Mouse (Mus musculus): ENCODE measurements around the gene Tmbim7.
A peak's percentile ranks its signal among the peaks of the same experiment; 100 is the strongest.
"Not testable (repeated sequence)": the region's sequence is repeated elsewhere in the genome, so short reads cannot be mapped to it uniquely, and the experiment has no call there.

Tmbim7 gene

DNA sequence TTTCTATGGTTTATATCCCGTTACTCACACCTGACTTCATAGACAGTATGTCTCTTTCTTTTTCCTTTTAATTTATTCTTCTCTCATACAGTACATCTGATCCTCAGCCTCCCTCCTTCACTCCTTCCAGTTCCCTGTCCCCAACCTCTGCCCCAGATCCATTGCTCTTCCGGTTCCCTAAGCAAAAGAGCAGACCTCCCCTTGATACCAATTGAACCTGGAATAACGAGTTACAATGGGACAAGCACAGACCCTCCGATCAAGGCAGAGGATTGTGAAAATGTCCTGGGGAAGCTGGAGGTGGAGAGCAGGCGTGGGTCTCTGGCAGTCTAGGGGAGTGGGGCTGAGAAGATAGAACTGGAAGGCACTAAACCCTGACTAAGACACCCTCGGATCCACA is at the start of gene Tmbim7:
Tmbim7 (plus strand) TSS at position 301 of the 400 bp plus-strand sequence.
- DNase-seq (ENCODE audit: low spot score): no peak

DNA sequence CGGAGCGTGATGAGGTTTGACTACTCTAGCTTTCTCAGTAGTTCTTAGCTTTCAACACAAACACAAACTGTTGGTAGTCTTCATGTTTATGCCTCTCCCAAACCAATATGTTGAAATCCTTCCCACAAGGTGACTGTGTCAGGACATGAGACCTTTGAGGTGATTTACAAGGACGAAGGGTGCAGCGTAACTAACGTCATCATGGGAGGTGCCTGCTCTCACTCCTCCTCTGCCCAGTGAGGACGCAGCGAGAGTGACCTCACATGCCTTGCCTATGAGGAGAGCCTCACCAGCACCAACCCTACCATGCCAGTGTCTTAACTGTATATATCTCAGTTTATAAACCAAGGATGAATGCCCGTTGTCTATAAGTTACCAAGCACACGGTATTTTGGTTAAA is 43.9 kb upstream of the Tmbim7 start:
- no peak for DNase-seq (ENCODE audit: low spot score)

DNA sequence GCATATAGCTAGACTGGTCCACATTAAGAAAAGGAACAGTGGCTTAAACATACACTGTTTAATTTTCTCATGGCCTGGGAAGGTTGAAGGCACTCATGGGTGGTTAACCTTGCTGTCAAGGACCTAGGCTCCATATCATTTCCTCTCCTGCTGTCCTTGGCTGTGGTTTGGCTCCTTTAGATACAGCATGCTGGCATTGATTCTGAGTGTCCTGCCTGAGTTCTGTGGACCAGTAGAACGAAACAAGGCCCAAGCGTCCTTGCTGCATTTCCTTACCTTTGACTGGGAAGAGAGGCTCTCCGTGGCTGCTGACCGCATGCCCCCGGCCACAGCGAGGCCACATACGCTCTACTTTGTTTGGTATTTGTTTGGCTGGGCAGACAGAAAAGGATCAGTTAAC is 41.7 kb upstream of the Tmbim7 start:
- no peak for DNase-seq (ENCODE audit: low spot score)

DNA sequence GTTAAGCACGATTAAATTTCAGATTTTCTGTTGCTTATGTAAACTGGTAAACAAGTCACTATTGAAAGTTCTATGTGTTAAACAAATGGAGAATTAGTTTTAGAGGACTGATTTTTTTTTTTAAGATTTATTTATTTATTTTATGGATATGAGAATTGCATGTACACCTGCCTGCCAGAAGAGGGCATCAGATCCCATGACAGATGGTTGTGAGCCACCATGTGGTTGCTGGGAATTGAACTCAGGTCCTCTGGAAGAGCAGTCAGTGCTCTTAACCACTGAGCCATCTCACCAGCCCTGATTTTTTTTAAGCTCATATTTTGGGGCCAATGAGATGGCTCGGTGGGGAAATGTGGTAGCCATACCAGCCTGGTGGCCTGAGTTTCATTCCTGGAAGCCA is 39.1 kb upstream of the Tmbim7 start:
- not testable (repeated sequence) for DNase-seq (ENCODE audit: low spot score)

DNA sequence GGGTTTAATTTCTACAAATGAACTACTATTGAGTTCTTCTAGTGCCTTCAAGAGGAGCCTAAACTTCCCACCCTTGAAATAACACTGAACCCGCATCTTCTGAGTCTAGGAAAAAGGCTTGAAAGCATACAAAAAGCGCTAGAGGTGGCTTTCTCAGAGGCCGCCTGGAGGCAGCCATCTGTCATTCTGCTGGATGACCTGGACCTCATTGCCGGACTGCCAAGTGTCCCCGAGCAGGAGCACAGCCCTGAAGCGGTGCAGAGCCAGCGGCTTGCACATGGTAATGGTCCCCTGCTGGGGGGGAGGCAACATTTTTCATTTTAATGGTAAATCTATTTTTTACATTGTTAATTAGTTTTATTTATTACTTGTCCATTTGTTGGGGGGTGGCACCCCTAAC is 30.5 kb upstream of the Tmbim7 start:
- no peak for DNase-seq (ENCODE audit: low spot score)

DNA sequence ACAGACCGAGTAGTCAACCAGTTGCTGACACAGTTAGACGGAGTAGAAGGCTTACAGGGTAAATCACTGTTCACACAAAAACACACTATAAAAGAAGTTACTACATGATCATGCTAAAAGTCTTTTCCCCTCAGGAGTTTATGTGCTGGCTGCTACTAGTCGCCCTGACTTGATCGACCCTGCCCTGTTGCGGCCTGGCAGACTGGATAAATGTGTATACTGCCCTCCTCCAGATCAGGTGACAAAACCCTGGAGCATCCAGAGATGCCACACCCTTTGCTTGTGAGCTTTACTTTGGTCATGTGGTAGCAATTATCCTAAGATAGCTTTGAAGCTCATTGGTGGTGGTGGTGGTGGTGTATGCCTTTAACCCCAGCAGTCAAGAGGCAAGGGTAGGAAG is 20.9 kb upstream of the Tmbim7 start:
- no peak for DNase-seq (ENCODE audit: low spot score)

DNA sequence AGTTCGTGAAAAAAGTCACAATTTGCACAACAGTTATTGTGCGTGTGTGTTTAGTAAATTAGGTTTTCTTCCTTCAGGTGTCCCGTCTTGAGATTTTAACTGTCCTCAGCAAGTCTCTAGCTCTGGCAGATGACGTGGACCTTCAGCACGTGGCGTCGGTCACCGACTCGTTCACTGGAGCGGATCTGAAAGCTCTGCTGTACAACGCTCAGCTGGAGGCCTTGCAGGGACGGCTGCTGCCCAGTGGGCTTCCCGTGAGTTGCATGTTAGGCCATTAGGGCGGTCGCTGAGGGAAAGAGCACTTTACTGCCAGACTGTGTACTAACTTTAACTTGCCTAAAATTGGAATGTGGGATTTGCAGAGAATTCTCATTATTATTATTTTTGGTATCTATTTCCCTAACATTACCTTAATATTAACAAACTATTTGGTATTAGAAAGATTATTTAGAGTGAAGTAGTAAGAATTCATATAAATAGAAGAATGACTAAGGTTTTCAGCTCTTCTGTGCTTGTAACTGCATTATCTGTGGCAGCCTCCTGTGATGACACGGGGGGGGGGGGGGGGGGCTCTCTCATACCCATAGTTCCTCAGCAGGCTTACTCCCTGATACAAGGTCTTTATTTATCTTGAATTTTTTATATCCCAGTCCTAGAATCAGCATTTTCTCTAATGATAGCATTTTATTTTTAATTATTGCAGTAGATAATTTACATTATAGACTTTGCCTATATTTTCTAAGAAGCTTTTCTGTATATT is 19.3 kb upstream of the Tmbim7 start:
- DNase-seq (ENCODE audit: low spot score): no peak

DNA sequence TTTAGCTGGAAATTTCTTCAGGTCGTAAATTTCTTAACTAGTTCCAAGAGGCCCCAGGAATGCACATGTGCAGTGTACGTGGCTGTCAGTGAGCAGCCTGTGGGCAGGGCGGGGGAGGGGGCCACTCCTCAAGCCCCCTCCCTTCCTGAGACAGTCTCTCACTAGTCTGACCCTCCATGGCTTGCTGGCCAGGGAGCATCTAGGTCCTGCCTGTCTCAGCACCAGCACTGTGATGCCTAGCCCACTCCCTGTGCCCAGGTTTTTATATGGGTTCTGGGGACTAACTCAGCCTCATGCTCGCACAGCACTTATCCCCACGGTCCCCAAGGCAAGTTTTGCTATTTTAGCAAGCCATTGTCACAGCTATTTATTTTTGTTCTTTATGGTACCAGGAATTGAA is 18.7 kb upstream of the Tmbim7 start:
- DNase-seq (ENCODE audit: low spot score): no peak

DNA sequence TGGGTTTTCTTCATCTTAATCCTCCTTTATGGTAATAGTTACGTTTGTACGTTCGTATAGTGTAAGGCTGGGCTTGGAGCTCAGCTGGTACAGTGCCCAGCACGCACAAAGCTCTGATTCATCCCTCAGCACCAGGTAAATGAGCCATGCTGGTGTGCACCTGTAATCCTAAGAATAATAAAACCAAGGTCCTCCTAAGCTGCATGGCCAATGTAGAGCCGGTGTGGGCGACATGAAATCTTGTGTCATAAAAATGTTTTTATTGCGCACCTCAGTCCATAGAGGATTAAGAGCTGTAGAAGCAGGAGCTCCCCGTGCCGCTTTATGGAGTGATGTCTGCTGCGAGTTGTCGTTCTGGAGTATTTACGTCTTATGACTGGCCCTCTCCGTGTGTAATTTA is 17.7 kb upstream of the Tmbim7 start:
- no peak for DNase-seq (ENCODE audit: low spot score)

DNA sequence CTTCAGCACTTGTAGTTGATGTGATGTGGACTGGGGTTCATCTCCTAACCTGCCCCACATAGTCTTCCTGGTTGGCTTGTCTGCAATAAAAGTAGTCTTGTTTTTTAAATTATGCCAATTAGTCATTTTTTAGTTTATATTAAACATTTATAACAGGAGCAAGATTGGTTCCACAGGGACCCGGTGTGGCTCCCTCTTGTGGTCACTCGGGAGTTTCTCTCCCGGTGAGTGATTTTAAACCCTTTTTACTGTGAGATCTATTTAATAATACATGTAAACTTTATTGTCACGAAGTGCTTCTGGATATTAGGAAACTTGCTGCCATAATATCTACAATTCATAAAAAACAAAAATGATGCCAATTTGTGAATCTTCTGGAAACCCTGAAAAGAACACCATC is 17.0 kb upstream of the Tmbim7 start:
- DNase-seq (ENCODE audit: low spot score): no peak

DNA sequence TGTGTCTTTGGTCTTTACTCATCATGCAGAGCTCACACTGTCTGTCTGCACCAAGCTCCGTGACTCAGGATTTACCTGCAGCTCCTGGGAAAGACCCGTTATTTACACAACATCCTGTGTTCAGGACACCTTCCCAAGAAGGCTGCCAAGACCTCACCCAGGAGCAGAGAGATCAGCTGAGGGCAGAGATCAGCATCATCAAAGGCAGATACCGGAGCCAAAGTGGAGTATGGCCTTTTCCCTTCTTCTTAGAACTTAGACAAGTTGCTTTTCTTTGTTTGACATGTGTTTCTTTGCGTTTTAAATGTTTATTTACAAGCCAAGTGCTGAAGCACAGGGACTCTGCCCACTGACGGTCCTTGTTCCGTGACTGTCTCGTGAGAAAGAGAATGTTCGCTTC is 15.7 kb upstream of the Tmbim7 start:
- DNase-seq (ENCODE audit: low spot score): no peak

DNA sequence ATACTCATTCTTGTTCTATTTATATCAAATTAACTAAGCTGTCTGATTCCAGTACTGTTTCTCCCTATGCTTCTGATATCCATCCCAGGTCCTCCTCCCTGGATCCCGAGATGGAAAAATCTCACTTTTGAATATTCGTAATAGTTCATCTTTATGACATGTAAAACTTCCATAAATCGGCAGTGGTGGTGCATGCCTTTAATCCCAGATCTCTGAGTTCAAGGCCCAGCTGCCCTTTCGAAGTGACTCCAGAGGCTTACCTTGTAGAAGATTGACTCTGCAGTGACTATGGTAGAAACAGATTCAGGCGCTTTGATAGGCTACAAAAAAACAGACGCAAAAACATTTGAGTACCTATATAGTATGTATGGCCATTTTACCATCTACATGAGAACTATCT is 6.4 kb upstream of the Tmbim7 start:
- DNase-seq (ENCODE audit: low spot score): no peak

DNA sequence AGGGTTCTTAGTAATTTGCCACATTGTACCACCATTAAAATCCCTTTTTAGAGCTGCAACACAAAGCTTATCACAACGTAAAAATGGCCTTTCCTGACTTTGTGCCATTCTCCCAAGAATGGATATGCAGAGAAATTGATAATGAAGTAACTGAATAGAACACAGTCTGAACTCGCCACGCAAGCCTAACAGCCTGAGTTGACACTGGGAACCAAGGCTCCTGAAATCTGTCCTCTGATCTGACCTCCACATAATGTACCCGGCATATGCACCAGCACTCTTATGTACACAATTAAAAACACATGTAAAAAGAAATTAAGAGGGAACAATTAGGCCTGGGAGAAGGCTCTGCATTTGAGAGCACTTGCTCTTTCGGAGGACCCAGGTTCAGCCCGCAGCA is 5.7 kb upstream of the Tmbim7 start:
- DNase-seq (ENCODE audit: low spot score): no peak

DNA sequence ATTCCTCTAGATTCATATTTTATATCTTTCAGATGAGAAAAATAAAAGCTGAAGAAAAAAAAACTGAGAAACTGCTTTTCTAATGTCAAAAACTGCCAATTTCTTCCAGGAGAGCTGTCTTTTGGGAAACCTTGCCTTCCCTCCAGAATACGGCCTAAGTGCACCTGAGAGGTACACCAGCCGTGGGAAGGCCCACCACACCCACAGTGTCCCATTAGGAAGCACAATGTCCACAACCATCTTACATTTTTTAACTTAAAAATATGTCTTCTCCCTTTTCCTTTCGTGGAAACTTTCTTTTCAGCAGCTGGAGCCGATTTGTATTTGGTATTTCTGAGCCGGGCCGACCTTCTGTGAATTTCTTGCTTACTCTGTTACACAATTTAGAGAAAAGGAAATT is 4.4 kb upstream of the Tmbim7 start:
- DNase-seq (ENCODE audit: low spot score): no peak

DNA sequence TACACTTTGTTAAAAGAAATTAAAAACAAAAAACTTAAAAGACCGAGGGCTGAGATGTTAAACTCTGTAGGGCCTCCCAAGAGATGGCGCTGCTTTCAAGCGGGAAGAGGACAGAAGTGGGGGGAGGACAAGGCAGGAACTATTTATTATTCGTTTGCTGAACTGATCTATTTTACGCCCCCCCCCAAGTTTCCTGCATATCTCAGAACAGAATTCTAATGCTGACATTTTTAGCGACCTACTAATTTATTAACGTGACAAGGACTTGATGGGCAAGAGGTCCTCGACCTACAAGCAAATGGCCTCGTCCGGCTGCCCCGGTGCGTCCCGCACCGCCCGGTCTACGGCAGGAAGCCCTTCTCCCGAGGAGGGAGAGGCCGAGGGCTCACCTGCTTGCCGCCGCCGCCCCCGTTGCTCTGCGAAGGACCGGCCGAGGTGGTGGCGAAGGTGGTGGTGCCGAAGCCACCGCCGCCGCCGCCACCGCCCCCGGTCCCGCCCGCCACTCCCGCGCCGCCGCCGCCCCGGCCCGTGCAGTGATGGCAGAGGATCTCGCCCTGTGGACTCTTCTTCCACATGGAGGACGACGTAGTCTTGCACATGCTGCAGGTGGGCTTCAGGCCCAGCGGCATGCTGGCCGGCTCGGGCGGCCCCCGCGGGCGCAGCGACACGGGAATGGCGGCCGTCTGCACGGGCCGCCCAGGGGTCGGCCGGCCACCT is 3.8 kb upstream of the Tmbim7 start:
- DNase-seq (ENCODE audit: low spot score): no peak

DNA sequence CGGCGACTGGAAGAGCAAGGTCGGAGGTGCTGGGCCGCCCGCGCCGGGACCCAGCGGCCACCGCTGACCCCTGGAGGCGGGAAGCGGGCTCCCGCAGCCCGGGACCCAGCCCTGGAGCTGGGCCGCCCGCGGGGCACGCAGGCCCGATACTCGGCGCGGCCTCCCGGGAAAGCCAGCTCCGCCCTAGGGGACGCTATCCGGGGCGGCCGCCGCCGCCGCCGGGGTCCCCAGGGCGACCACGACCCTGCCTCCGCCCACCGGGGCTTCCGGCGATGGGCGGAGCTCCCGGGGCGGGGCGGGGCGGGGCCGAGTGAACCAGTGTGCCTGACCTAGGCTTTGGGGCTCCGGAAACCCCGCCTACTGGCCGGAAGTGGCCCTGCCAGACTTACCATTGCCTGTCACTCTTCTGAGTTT is 3.3 kb upstream of the Tmbim7 start:
- DNase-seq (ENCODE audit: low spot score): peak; percentile 31

DNA sequence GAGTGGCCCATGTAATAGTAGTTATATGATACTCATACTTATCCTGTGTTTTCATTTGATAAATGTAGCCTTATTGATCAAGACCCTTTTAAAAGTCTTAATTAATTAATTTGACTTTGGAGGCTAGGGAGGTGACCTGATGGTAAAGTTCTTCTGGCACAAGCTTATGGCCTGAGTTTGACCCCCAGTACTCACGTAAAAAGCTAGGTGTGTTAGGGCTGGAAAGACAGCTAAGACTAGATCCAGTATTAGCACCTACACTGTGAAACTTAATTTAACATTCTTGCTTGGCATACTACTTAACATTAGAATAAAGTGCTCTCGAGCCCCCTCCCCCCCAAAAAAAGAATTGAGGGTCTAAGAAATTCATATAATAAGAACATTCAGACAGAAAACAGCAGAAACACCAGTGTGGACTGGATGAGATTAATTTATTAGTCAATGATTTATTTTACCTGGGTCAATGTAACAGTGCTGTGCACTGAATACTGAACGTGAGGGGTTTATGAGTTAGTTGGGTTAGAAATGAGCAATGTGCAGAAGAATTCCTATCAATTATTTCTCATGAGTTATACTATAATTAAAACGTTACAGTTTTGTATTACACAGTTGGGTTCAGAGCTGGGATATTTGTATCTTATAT is 2.7 kb upstream of the Tmbim7 start:
- no peak for DNase-seq (ENCODE audit: low spot score)

DNA sequence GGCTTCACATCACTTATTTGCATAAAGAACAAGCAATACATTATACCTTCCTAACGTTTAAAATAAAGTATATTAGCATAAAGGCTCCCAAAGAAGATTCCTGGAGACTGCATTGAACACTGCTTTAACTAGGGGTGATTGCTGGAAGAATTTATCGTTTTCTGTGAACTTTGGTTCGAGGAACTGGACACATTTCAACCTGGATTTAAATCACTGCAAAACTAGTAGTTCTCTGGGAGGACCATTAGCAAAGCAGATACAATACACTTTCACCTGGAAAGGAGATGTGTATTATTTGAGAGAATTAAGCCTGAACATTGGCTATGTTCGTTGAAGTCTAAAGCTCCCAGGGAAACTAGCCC is 2.2 kb upstream of the Tmbim7 start:
- DNase-seq (ENCODE audit: low spot score): no peak

DNA sequence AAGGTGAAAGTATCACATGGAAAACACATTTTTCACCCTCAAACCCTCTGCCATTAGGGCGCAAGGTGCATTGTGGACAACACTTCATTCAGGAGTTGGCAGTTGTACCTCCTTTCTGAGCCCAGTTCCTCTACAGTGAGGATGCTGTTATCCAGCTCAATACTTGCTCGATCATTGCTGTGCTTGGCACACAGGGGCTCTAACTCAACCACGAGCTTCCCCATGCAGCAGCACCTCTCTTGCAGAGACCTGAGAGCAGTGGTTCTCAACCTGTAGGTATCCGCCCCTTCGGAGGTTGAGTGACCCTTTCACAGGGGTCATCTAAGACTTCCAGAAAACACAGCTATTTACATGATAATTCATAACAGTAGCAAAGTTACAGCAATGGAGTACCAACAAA is 640 bp downstream of the Tmbim7 start:
- DNase-seq (ENCODE audit: low spot score): no peak

DNA sequence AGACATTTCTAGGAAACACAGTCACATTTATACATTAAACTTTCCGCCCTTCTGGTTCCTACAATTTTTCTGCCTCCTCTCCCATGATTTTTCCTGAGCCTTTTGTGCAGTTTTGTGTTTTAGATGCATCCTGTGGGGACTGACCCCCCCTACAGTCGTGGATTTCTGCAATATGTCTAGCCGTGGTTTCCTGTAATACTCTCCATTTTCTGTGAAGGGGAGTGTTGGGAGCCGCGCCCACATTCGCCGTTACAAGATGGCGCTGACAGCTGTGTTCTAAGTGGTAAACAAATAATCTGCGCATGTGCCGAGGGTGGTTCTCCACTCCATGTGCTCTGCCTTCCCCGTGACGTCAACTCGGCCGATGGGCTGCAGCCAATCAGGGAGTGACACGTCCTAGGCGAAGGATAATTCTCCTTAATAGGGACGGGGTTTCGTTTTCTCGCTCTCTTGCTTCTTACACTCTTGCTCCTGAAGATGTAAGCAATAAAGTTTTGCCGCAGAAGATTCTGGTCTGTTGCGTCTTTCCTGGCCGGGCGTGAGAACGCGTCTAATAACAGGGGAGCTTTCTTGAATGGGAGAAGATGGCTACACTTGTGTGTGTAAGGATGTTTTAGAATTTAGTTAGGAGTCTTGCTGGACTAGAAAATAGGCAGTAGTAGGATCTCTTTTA is 2.1 kb downstream of the Tmbim7 start:
- not testable (repeated sequence) for DNase-seq (ENCODE audit: low spot score)

DNA sequence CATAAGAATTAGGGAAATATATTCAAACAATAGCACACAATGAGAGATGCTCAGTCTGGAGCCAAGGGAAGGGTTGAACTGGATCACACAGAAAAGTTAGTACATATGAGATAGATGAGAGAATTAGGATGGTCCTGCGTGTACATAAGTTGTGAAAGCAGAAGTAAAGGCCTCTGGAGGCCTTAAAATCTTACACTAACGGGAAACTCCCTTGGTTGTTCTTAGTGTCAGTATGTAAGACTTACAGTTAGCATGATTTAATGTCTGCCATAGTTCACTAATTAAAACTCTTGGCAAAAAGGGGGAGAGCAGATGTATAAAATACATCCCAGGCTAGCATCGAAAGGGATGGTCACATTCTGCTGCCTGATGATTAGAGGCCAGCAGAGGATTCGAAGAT is 2.8 kb downstream of the Tmbim7 start:
- DNase-seq (ENCODE audit: low spot score): no peak

DNA sequence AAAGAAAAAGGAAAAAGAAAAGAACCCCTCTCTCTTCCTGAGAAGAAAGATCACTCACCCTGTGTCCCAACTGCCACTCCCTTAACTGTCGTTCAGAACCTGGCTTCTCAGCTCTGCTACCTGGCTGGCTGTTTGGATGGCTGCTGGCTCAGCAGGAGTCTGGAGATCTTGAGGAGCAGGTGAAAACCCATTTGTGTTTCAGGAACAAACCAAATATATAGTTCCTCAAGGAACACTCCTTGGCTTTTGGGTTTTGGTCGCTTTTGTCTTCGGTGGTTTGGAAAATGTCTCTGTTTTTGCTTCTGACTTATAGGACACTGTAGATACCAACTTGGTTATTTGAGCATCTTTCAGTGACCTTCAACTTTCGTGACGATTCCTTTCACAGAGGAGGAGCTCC is 6.1 kb downstream of the Tmbim7 start, which contains the start of gene Gatad1:
Gatad1 (minus strand) TSS at position 101 of the 400 bp plus-strand sequence.
- DNase-seq (ENCODE audit: low spot score): no peak

DNA sequence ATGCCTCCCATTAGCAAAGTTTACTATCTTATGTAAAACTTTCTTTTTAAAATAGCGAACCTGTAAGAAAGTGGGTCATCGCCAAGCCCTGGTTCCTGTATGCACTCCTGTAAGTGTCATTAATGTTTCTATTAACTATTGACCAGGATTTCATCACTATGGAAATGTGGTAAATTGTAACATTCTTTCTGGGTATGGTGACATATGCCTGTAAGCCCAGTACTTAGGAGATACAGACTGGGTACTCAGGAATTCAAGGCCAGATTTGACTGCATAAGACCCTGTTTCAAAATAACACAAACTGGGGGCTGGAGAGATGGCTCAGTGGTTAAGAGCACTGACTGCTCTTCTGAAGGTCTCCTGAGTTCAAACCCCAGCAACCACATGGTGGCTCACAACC is 14.2 kb downstream of the Tmbim7 start:
- DNase-seq (ENCODE audit: low spot score): no peak
